Mouse (Mus musculus) C2C12 (cell line): ENCODE results near the gene Sugt1.

Source experiments
- CTCF ChIP-seq: IDR thresholded peaks from one replicate; pipeline ENCODE4 v1.5.1; 2011; ENCODE audit not compliant: control insufficient read depth, insufficient read depth, insufficient read length
- MAX ChIP-seq: IDR thresholded peaks from one replicate; pipeline ENCODE4 v1.6.1; 2011; ENCODE audit warnings: mild to moderate bottlenecking, control low read depth
- MYOD1 ChIP-seq: IDR thresholded peaks from one replicate; pipeline ENCODE4 v1.6.1; 2011; ENCODE audit warnings: low read depth; ENCODE audit not compliant: control insufficient read depth, insufficient read length

DNA sequence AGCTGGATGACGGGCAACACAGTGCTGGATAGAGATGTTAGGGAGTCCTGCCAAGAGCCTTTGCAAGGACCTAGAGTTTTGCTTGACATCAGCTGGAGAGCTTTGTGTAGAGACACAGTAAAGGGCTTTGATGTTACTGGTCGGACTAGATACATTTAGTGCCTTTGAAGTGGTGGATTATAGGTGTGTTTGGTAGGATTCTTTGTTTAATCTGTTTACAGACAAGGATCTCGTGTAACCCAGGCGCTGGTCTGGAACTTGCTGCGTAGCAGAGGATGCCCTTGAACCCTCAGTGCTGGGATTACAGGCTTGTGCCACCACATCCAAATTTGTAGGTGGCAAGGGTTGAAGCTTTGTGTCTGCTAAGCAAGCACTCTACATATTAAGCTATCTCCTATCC is 6.6 kb downstream of the Sugt1 start:
- no peak for TF ChIP-seq MAX
- TF ChIP-seq CTCF, result no peak
- TF ChIP-seq MYOD1, result no peak
